Mouse (Mus musculus): Measurements from ENCODE around the gene Nelfa. TPM values are rescaled to one million over a fixed set of nuclear protein-coding genes. Genes with fewer than 3 reads are reported as not detected.
"Not testable (repeated sequence)": the region's sequence is repeated elsewhere in the genome, so short reads cannot be mapped to it uniquely, and the experiment has no call there.

Gene Nelfa
- polyA plus RNA-seq, 1 experiment from 2014 or later, result 43.5 TPM

DNA sequence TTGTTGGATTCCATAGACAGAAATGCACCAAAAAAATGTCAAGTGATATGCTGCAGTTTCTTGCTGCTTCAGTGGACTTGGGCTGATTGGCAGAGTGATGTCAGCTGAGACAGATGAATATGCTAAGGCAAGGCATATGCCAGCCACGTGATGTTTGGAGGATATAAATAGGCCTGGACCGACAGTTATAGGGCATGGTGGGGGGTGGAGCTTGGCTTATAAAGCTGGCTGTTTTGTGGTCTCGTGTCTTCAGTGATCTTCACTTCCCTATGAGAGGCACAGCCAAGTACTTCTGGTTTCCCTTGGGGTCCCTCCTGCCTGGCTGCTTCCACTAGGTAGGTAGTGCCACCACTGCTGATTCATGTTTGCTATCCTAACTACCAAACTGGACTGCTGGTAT lies 2.2 kb upstream of the Nelfa start:
- Histone ChIP-seq H3K27me3 (no peaks in the 10 kb centered on the region), H3K4me1 (peaks cover 28% of the 10 kb centered on the region), H3K4me3 (no peak overlapping the region), H3K9me3 (peaks cover 14% of the 10 kb centered on the region; the same call in 1 of the 2 replicates), H3K27ac (replicated peaks) (no peak overlapping the region), H3K36me3 (no peaks in the 10 kb centered on the region), H3K4me2 (replicated peaks) (no peak overlapping the region), H3K9ac (replicated peaks) (no peak overlapping the region)
- 89% methylated on average over 3 of the region's 3 CpGs for WGBS
- no peak for ATAC-seq (replicated peaks)

DNA sequence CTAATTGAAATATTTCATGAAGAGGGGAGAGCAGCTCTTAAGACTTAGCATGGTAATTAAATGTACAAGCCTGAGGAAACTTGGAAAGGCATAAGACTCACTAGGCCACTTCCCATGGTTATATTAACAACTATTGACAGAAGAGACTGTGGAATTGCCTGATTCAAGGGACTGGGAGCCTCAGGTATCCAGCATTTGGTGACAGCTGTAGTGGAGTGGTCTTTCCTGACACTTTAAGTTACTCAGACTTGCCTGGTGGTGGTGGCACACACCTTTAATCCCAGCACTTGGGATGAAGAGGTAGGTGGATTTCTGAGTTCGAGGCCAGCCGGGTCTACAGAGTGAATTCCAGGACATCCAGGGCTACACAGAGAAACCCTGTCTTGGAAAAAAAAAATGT lies 1.0 kb upstream of the Nelfa start:
- Histone ChIP-seq H3K27ac (replicated peaks) (no peak overlapping the region), H3K36me3 (no peaks in the 10 kb centered on the region), H3K9me3 (peaks cover 10% of the 10 kb centered on the region; the same call in 1 of the 2 replicates), H3K4me1 (peaks cover 34% of the 10 kb centered on the region), H3K9ac (replicated peaks) (no peak overlapping the region), H3K27me3 (no peaks in the 10 kb centered on the region), H3K4me3 (peak overlapping the region; percentile 89), H3K4me2 (replicated peaks) (peak overlapping the region; percentile 65)
- ATAC-seq (replicated peaks), result no peak
- 94% methylated on average over 2 of the region's 2 CpGs for WGBS

DNA sequence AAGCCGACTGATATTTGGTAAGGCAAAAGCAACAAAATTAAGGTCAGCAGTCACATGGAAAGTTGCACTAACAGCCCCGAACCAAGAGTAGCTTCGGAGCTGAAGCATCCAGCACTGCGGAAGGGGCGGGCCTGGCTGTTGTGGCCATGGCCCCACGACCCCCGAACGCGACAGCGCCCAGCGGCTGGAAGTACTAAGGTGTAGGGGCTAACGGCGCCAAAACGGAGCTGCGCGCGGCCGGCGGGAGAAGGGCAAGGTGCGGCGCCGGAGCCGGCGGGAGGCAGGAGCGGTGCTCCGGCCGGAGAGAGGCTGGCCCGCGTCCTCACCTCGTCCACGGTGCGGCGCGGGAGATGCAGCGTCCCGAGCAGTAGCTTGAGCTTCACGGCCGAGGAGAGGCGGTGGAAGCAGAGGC lies 507 bp downstream of the Nelfa start:
- Histone ChIP-seq H3K9ac (replicated peaks) (peak overlapping the region; percentile 76), H3K27me3 (no peaks in the 10 kb centered on the region), H3K27ac (replicated peaks) (peak overlapping the region; percentile 95), H3K4me1 (peaks cover 34% of the 10 kb centered on the region), H3K4me2 (replicated peaks) (peak overlapping the region; percentile 51), H3K9me3 (no peaks in the 10 kb centered on the region), H3K36me3 (no peaks in the 10 kb centered on the region), H3K4me3 (peak overlapping the region; percentile 89)
- under 1% methylated on average over 39 of the region's 39 CpGs for WGBS
- peak; percentile 55; the same call in 1 of the 2 replicates for ATAC-seq (replicated peaks)

DNA sequence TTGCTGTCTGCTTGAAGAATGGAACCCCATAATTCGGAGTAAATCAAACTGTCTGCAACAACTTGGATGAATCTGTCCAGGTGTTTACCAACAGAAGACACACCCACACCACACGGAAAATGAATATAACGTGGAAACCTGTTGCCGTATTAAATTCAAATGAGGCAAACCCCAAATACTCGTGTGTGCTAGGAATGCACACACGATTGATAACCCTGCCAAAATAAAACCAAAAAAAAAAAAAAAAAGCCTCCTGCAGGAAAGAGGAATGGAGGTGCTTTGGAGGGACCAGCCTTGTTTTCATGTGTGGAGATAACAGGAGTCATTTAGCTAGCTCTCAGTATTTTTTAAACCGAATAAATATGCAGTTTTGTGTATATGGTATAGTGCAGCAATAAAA lies 1.3 kb downstream of the Nelfa start:
- Histone ChIP-seq H3K9ac (replicated peaks) (0 out of 2 replicates have a peak overlapping the region, but pooled peaks have one; percentile 76), H3K36me3 (peaks cover 6% of the 10 kb centered on the region), H3K27me3 (no peaks in the 10 kb centered on the region), H3K4me2 (replicated peaks) (peak overlapping the region; percentile 51), H3K9me3 (no peaks in the 10 kb centered on the region), H3K27ac (replicated peaks) (no peak overlapping the region), H3K4me3 (peak overlapping the region; percentile 89), H3K4me1 (peaks cover 34% of the 10 kb centered on the region)
- ATAC-seq (replicated peaks), result no peak
- WGBS, result 79% methylated on average over 7 of the region's 7 CpGs

DNA sequence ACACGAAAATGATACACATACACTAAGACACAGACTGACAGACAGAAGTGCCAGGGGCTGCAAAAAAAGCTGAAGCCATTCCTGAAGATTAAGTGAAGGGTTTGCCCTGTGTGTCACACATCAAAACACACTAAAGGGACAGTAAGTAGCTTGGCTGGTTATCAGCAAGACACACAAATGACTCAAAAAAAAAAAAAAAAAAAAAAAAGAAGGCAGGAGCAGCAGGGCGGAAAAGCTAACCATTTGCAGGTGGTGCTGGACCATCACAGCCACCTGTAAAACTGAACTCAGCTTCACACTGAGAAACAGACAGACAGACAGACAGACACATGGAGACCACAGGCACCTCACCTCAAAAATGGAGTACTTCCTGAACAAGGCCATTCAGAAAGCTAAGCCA lies 2.1 kb downstream of the Nelfa start:
- Histone ChIP-seq H3K4me1 (peaks cover 34% of the 10 kb centered on the region), H3K9me3 (no peaks in the 10 kb centered on the region), H3K36me3 (peaks cover 12% of the 10 kb centered on the region), H3K4me2 (replicated peaks) (peak overlapping the region; percentile 51; the same call in 1 of the 2 replicates), H3K27me3 (no peaks in the 10 kb centered on the region), H3K4me3 (no peak overlapping the region), H3K9ac (replicated peaks) (no peak overlapping the region), H3K27ac (replicated peaks) (no peak overlapping the region)
- WGBS, result 83% methylated on average over 2 of the region's 2 CpGs
- ATAC-seq (replicated peaks), result no peak

DNA sequence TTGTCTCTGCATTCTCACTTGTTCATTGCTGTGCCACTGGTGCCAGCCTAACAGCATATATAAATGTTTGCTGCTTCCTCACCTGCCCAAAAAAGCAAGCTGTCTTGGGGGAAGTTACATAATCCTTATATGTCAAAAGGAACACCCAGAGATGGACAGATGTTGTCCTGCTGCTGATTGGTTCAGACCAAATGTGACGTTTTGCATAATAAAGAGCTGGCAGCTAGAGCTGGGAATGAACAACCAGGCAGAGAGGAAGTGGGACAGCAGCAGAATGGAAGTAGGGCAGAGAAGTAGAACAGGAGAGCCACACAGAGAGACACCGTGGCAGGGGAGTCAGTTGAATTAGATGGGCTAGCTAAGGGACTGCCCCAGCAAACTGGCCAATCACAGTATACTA lies 3.8 kb downstream of the Nelfa start:
- Histone ChIP-seq H3K9ac (replicated peaks) (no peak overlapping the region), H3K27ac (replicated peaks) (no peak overlapping the region), H3K9me3 (no peaks in the 10 kb centered on the region), H3K4me1 (peaks cover 34% of the 10 kb centered on the region), H3K4me2 (replicated peaks) (no peak overlapping the region), H3K36me3 (peaks cover 18% of the 10 kb centered on the region), H3K27me3 (no peaks in the 10 kb centered on the region), H3K4me3 (no peak overlapping the region)
- WGBS, result 78% methylated on average over 2 of the region's 2 CpGs
- no peak for ATAC-seq (replicated peaks)

DNA sequence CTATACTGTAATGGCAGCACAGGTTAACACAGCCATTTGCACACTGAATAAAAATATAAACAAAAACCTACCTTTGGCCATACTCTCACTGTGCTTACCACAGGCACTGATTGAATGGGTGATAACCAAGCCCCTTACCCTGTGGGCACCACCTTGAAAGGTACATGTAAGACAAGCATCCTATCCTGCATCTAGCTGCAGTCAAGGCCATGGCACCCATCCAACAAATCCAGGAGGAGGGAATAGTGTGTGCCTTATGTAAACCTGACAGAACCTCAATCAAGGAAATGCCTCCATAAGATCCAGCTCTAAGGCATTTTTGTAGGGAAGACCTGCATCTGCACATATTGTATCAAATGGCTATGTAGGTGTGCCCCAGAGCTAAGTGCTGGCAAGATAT lies 10.0 kb downstream of the Nelfa start:
- Histone ChIP-seq H3K27ac (replicated peaks) (no peak overlapping the region), H3K36me3 (peaks cover 36% of the 10 kb centered on the region), H3K9ac (replicated peaks) (no peak overlapping the region), H3K27me3 (no peaks in the 10 kb centered on the region), H3K9me3 (no peaks in the 10 kb centered on the region), H3K4me3 (no peak overlapping the region), H3K4me2 (replicated peaks) (no peak overlapping the region), H3K4me1 (no peaks in the 10 kb centered on the region)
- ATAC-seq (replicated peaks), result no peak

DNA sequence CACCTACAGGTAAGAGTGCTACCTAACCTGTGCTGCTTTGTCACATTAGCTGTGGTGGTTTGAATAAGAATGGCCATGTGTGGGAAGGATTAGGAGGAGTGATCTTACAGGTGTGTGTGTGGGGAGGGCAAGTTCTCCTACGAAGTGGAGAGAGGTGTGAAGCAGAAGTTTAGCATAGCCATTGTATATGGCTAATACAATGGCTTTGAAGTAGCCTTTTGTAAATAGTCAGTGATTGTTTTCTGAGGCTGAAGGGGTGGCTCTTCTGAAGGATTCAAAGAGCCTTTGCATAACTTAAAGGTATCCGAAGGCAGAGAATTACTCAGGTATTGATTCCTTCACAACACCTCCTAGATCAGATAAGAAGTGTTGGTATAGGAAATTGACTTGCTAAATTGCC lies 13.6 kb downstream of the Nelfa start:
- H3K4me2 ChIP-seq (replicated peaks), result no peak overlapping the region
- no peak for ATAC-seq (replicated peaks)
- no peak overlapping the region for H3K27ac ChIP-seq (replicated peaks)
- H3K27me3 ChIP-seq, result no peaks in the 10 kb centered on the region
- no peak overlapping the region for H3K4me3 ChIP-seq
- H3K9ac ChIP-seq (replicated peaks), result no peak overlapping the region
- no peaks in the 10 kb centered on the region for H3K9me3 ChIP-seq
- no peaks in the 10 kb centered on the region for H3K4me1 ChIP-seq
- peaks cover 43% of the 10 kb centered on the region for H3K36me3 ChIP-seq
- 42% methylated on average over 2 of the region's 2 CpGs for WGBS

DNA sequence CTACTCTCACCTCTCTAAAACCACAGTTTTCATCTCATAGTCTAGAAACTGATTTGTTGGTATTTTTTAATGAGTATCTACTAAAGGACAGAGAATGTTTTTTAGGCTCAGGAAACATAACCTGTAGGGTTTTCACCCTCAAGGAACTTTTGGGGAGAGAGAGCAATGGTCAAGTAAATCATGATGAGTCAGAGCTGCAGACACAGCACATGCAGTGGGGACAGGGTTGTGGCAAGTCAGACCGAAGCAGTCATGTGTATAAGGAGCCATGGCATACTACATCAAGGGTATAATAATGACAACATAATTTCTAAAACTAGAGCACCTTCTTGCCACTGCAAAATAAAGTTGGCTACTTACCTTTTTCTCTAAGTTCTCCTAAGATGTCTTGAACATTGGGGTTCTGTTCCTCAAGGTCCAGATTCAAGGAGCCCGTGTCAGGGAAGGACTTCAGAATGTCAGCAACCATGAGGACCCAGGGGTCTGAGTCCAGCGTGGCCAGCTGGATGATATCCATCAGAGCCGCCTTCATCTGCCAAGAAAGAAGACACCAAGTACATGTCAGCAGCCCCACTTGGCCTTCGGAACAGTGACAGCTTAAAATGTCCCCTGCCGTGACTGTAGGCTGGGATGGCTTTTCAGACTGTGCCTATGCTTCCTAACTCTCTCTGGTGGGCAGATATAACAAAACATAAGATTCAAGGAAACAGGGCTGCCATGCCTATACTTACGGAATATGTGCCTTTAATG lies 14.6 kb downstream of the Nelfa start:
- Histone ChIP-seq H3K4me3 (no peak overlapping the region), H3K9ac (replicated peaks) (no peak overlapping the region), H3K36me3 (peaks cover 48% of the 10 kb centered on the region), H3K4me2 (replicated peaks) (no peak overlapping the region), H3K4me1 (no peaks in the 10 kb centered on the region), H3K27me3 (no peaks in the 10 kb centered on the region), H3K27ac (replicated peaks) (no peak overlapping the region), H3K9me3 (no peaks in the 10 kb centered on the region)
- WGBS, result 90% methylated on average over 7 of the region's 7 CpGs
- no peak for ATAC-seq (replicated peaks)

DNA sequence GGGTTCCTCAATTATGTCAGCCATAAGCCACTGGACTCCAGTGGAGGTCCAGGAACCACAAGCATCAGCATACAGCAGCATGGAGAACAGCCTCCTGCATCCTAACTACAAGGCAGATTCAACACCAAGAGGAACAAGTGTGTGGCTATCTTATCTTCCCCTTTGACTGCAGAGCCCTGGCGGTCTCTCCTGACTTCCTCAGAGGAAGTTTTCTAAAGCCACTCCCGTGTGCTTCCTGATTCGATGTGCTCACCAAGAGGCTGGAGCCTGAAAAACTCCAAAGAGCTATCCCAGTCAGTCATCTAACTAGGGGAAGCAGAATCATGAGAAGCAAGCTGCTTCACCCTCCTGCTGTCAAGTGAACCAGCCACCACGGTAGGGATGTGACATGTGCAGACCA lies 15.3 kb downstream of the Nelfa start:
- no peaks in the 10 kb centered on the region for H3K4me1 ChIP-seq
- no peak overlapping the region for H3K4me3 ChIP-seq
- no peak for ATAC-seq (replicated peaks)
- H3K9ac ChIP-seq (replicated peaks), result no peak overlapping the region
- H3K4me2 ChIP-seq (replicated peaks), result no peak overlapping the region
- 93% methylated on average over 4 of the region's 4 CpGs for WGBS
- no peak overlapping the region for H3K27ac ChIP-seq (replicated peaks)
- no peaks in the 10 kb centered on the region for H3K27me3 ChIP-seq
- peaks cover 48% of the 10 kb centered on the region for H3K36me3 ChIP-seq
- no peaks in the 10 kb centered on the region for H3K9me3 ChIP-seq

DNA sequence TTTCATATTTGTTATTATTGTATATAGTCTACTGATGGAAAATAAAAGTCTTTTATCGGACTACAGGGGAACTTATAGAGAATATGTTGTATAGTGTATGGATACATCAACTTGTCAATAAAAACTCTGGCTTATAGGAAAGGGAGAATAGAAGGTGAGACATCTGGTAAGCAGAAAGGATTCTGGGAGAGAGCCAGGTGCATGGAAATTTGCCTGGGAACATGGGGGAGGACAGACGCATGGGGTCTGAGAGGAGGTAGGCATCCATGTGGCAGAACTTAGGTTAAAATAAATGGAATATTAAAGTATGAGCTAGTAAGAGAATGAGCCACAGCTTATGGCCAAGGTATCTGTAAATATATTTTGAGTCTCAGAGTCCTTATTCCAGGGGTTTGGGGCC lies 16.2 kb downstream of the Nelfa start:
- H3K36me3 ChIP-seq, result peaks cover 54% of the 10 kb centered on the region
- H3K4me2 ChIP-seq (replicated peaks), result no peak overlapping the region
- no peak overlapping the region for H3K4me3 ChIP-seq
- H3K27ac ChIP-seq (replicated peaks), result no peak overlapping the region
- no peak for ATAC-seq (replicated peaks)
- H3K9ac ChIP-seq (replicated peaks), result no peak overlapping the region
- H3K4me1 ChIP-seq, result no peaks in the 10 kb centered on the region
- WGBS, result 94% methylated on average over 2 of the region's 2 CpGs
- no peaks in the 10 kb centered on the region for H3K9me3 ChIP-seq
- H3K27me3 ChIP-seq, result no peaks in the 10 kb centered on the region

DNA sequence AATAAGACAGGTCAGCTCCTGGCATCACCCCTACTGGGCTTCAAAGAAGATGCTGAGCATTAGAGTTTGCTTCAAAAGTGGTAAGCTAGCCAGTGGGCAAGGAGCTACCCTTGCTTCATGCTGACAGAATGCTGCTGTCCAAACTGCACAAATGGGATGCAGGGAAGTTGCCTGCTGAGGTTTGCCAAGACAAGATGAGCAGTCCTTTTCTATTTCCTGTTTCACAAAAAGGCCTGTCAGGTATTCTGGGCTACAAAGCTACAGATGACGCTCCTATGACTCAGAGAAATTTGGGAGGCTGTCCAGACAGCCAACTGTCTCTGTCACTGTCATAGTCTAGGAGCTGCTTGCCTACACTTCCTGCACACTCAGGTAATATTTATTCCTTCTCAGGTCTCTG lies 16.7 kb downstream of the Nelfa start:
- Histone ChIP-seq H3K4me2 (replicated peaks) (no peak overlapping the region), H3K4me1 (no peaks in the 10 kb centered on the region), H3K27ac (replicated peaks) (no peak overlapping the region), H3K4me3 (no peak overlapping the region), H3K9ac (replicated peaks) (no peak overlapping the region), H3K27me3 (no peaks in the 10 kb centered on the region), H3K9me3 (no peaks in the 10 kb centered on the region), H3K36me3 (peaks cover 54% of the 10 kb centered on the region)
- 93% methylated on average over 1 of the region's 1 CpGs for WGBS
- ATAC-seq (replicated peaks), result no peak

DNA sequence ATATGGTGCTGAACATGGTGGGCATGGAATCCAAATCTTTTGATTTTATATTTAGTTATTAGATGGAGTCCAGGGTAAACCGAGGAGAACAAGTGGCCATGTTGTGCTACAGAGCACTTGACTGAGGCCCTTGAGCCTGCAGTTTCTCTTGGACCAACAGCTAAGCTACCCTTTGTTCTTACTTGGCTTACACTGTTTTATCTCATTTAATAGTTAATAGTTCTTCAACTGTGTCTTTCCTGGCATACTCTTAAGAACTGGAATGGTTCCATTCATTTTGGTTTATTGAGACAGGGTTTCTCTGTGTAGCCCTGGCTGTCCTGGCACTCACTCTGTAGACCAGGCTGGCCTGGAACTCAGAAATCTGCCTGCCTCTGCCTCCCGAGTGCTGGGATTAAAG lies 19.6 kb downstream of the Nelfa start:
- H3K4me1 ChIP-seq; H3K27ac ChIP-seq (replicated peaks); H3K9me3 ChIP-seq; H3K4me2 ChIP-seq (replicated peaks); H3K4me3 ChIP-seq; H3K27me3 ChIP-seq; H3K9ac ChIP-seq (replicated peaks); ATAC-seq (replicated peaks): not testable (repeated sequence)
- H3K36me3 ChIP-seq, result peaks cover 63% of the 10 kb centered on the region
- WGBS, result 93% methylated on average over 2 of the region's 2 CpGs
